Mouse (Mus musculus) intestine, embryonic 14.5 days (tissue): ENCODE measurements around the gene Gmnn. TPM values are rescaled to one million over a fixed set of nuclear protein-coding genes. Genes with fewer than 3 reads are reported as not detected.
A peak's percentile ranks its signal among the peaks of the same experiment; 100 is the strongest.

Experiments
- ATAC-seq: fragments of 200-750 bp; cut with Nextera tagmentation; replicated peaks from 2 replicates; pipeline ENCODE4 v1.8.0; 2017; ENCODE audit warnings: low read depth, moderate number of reproducible peaks, moderate TSS enrichment, moderate library complexity; ENCODE audit not compliant: low FRiP score, low TSS enrichment
- DNase-seq: peaks from one replicate; pipeline ENCODE4 v3.0.0-alpha.2; 2018; ENCODE audit warnings: low spot score
- H3K27ac ChIP-seq: fragments of 300-500 bp; sonication (generic); 2 replicates; pipeline ENCODE4 v1.5.1; 2014; ENCODE audit warnings: low read depth, mild to moderate bottlenecking, control low read depth
- H3K27me3 ChIP-seq: fragments of 300-500 bp; sonication (generic); replicated peaks from 2 replicates; pipeline ENCODE4 v1.6.1; 2014; ENCODE audit warnings: low read length, control low read depth; ENCODE audit not compliant: control insufficient read depth, insufficient read depth
- H3K36me3 ChIP-seq: fragments of 300-500 bp; sonication (generic); 2 replicates; pipeline ENCODE4 v1.6.1; 2014; ENCODE audit warnings: low read length, control low read depth; ENCODE audit not compliant: control insufficient read depth, insufficient read depth
- H3K4me1 ChIP-seq: fragments of 300-500 bp; sonication (generic); replicated peaks from 2 replicates; pipeline ENCODE4 v1.6.1; 2014; ENCODE audit warnings: low read length, control low read depth, mixed read lengths; ENCODE audit not compliant: control insufficient read depth, insufficient read depth
- H3K4me2 ChIP-seq: fragments of 300-500 bp; sonication (generic); 2 replicates; pipeline ENCODE4 v1.6.1; 2014; ENCODE audit warnings: low read length
- H3K4me3 ChIP-seq: fragments of 300-500 bp; sonication (generic); 2 replicates; pipeline ENCODE4 v1.5.1; 2014; ENCODE audit warnings: low read depth, low read length, control low read depth, mixed read lengths
- H3K9ac ChIP-seq: fragments of 300-500 bp; sonication (generic); 2 replicates; pipeline ENCODE4 v1.6.1; 2014; ENCODE audit warnings: mild to moderate bottlenecking, low read length
- H3K9me3 ChIP-seq: fragments of 300-500 bp; sonication (generic); 2 replicates; pipeline ENCODE4 v1.6.1; 2016; ENCODE audit warnings: low read length, control low read depth; ENCODE audit not compliant: control insufficient read depth
- WGBS: fragments of 180-500 bp; shearing (Covaris S2); extraction: QIAGEN DNeasy Blood & Tissue Kit; methylation state at CpG from one replicate; pipeline ENCODE4 v1.1.7; 2014; 5-methylcytosine and 5-hydroxymethylcytosine counted together
- polyA plus RNA-seq: library from polyadenylated mRNA; unstranded; fragments of >200 nt; fragmentation: Nextera tagmentation; extraction: Ambion mirVana; gene quantifications from 2 replicates; pipeline ENCODE4 v1.2.1, GENCODE M21; 2014

The Gmnn gene
- polyA plus RNA-seq, 1 experiment from 2014 or later: 121 TPM

DNA sequence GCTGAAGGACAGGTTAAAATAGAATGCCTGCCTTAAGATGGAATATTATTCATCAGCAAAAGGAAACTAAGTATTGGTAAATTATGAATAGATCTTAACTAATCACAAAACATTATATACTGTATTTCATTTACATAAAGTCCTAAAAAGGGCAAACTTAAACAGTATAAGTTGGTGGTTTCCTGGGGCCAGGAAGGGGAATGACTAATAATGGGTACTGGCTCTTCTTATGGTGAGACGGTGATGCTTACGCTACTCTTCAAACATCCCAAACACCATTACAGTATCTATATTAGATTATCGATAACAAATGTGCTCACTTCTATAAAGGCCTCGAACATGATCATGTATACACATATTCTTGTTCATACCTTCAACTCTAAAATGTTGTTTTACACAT lies 37.0 kb upstream of the Gmnn start:
- Histone ChIP-seq H3K9ac (no peak overlapping the region), H3K27me3 (no peaks in the 10 kb centered on the region), H3K4me3 (no peak overlapping the region), H3K27ac (no peak overlapping the region), H3K4me1 (peaks cover 14% of the 10 kb centered on the region; the same call in 1 of the 2 replicates), H3K36me3 (no peaks in the 10 kb centered on the region), H3K9me3 (no peaks in the 10 kb centered on the region), H3K4me2 (no peak overlapping the region)
- DNase-seq (no peak), ATAC-seq (no peak)
- WGBS: 96% methylated on average over 4 of the region's 4 CpGs

DNA sequence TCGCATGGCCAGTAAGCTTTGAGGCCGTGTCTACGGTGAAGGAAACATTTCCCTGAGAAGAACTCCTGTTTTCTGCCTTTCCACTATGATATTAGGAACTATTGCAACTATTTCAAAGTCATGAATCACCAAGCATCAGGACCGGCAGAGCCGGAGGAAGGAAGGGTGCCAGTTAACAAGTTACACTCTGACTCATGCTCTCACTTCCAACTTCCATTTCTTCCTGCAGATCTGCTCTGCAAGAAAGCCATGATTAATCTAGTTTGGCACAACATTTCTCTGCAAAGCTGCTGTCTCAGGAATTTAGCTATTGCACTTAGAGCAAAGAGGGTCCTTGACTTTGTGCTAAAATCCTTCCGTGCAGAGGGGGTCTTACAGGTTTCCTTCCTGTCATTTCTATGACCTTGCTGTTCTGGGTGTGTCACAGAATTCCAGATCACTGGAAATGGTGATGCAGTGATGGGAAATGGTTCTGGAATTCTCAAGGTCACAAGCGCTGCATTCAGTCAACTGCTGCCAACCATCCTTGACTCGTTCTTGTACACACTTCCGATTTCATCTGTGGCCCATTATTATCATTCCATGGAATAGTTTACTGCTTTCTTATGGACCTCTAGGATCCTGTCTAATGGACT lies 30.8 kb upstream of the Gmnn start:
- Histone ChIP-seq H3K9me3 (no peaks in the 10 kb centered on the region), H3K36me3 (no peaks in the 10 kb centered on the region), H3K27ac (no peak overlapping the region), H3K4me1 (no peaks in the 10 kb centered on the region), H3K4me3 (no peak overlapping the region), H3K27me3 (no peaks in the 10 kb centered on the region), H3K4me2 (no peak overlapping the region), H3K9ac (no peak overlapping the region)
- ATAC-seq (no peak), DNase-seq (peak; percentile 47)
- 81% methylated on average over 9 of the region's 9 CpGs for WGBS

DNA sequence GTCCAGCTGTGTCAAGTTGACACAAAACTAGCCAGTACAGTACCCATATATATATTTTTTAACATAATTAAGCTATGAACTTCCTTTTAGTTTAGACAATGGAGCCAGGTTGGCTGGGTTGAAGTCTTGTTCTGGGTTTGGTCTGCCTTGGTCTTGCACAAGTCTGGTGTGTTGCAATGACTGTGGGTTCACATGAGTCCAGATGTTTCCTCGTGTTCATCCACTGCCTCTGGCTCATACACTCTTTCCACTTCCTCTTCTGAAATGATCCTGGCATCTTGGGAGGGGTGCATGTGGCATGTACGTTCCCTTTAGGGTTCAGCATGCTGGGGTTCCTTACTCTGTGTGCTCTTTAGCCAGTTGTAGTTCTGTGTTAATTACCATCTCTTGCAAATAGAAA lies 29.6 kb upstream of the Gmnn start:
- Histone ChIP-seq H3K4me2 (no peak overlapping the region), H3K4me1 (no peaks in the 10 kb centered on the region), H3K27me3 (no peaks in the 10 kb centered on the region), H3K36me3 (no peaks in the 10 kb centered on the region), H3K9ac (no peak overlapping the region), H3K4me3 (no peak overlapping the region), H3K27ac (no peak overlapping the region), H3K9me3 (no peaks in the 10 kb centered on the region)
- DNase-seq (peak; percentile 33), ATAC-seq (no peak)
- 72% methylated on average over 2 of the region's 2 CpGs for WGBS

DNA sequence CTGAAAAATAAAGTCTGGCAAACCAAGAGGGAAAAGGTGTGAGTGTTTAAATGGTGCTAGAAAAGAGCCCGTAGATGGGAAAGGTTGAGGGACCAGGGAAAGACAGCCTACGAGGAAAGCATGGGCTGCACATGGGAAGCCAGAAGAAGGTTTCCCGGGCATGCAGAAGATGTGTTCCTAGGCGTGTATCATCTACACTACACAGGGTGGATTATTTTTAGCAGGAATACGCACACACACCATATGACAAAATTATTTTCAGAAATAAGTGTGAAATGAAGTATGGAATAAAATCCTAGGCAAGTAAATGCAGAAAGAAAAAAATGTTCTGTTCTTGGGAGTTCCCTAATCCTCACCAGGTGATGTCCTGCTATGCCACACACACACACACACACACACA lies 25.8 kb upstream of the Gmnn start:
- H3K36me3 ChIP-seq: no peaks in the 10 kb centered on the region
- 85% methylated on average over 5 of the region's 5 CpGs for WGBS
- no peaks in the 10 kb centered on the region for H3K4me1 ChIP-seq
- H3K27me3 ChIP-seq: no peaks in the 10 kb centered on the region
- H3K4me3 ChIP-seq: no peak overlapping the region
- H3K27ac ChIP-seq: no peak overlapping the region
- H3K9me3 ChIP-seq: no peaks in the 10 kb centered on the region
- no peak overlapping the region for H3K4me2 ChIP-seq
- no peak for ATAC-seq
- no peak overlapping the region for H3K9ac ChIP-seq
- no peak for DNase-seq

DNA sequence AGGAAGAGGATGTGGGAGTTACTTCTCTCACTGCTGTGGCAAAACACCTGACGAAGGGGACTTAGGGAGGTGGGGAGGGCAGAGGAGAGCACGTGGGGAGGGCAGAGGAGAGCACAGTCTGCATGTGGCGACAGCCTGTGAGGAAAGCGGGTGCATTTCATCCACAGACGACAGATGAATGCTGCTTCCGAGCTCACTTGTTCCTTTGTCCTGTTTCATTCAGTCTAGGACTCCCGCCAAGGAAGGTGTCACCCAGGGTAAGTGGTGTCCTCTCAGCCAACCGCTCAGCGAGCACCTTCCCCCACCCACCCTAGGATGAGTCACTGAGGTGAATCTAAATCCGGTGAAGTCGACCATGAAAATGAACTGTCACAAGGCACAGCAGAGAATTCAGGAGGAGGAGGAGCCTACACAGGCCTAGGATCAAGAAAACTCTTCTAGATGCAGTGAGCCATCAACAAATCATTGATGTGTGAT lies 24.3 kb upstream of the Gmnn start:
- no peaks in the 10 kb centered on the region for H3K9me3 ChIP-seq
- H3K4me2 ChIP-seq: no peak overlapping the region
- no peak overlapping the region for H3K4me3 ChIP-seq
- WGBS: 60% methylated on average over 11 of the region's 11 CpGs
- no peaks in the 10 kb centered on the region for H3K27me3 ChIP-seq
- no peak for ATAC-seq
- H3K36me3 ChIP-seq: no peaks in the 10 kb centered on the region
- no peak for DNase-seq
- no peak overlapping the region for H3K27ac ChIP-seq
- H3K4me1 ChIP-seq: no peaks in the 10 kb centered on the region
- H3K9ac ChIP-seq: no peak overlapping the region

DNA sequence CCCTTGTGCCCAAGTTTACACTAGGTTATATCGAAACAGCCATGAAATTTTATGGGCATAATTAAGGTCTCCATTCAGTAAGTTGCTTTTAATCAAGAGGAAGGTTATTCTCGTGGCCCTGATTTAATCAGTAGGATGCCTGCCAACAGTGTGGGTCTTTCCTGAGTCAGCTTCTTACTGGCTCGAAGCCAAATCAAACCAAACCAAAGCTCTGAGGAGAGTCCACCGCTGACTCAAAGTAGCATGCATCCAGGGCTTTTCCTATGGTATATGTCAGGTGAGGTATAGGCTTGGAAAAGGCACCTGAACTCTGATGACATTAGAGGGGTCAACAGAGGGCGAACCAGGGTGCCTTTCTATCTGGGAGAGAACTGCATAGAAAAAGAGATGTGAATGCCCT lies 20.2 kb upstream of the Gmnn start:
- no peak for ATAC-seq
- DNase-seq: no peak
- Histone ChIP-seq H3K4me2 (no peak overlapping the region), H3K36me3 (no peaks in the 10 kb centered on the region), H3K9ac (no peak overlapping the region), H3K9me3 (no peaks in the 10 kb centered on the region), H3K27me3 (no peaks in the 10 kb centered on the region), H3K4me3 (no peak overlapping the region), H3K27ac (no peak overlapping the region), H3K4me1 (no peaks in the 10 kb centered on the region)
- 71% methylated on average over 5 of the region's 5 CpGs for WGBS

DNA sequence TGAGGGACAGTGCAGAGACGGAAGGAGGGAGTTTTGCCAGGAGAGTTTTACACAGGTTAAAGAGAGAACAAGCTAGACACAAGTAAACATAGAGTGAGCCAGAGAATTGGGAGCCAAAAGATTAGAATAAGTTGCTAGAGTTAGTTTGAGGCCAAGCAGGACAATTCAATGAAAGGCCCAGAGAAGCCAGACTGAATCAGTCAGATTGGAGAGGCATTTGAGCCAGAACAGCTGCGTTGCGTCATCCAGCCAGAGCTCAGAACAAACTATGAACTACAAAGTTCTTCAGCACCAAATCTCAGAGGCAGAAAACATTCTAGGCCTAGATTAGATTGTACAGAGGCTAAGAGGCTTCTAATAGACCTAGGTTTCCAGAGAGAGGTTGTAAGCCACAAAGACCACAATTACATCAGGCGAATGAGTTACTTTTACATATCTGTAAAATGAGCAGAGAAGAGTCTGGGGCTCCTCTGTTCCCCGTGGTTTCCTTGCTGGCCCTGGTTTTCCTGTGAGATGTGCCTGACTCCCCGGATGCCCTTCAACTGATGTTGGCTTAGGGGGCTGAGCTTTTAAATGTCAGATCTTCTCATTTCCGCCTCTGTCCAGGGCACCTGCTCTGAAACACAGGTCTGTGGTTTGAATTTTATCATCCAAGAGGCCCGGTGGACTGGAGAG lies 17.1 kb upstream of the Gmnn start:
- no peak overlapping the region for H3K27ac ChIP-seq
- ATAC-seq: no peak
- no peaks in the 10 kb centered on the region for H3K36me3 ChIP-seq
- H3K4me3 ChIP-seq: no peak overlapping the region
- 80% methylated on average over 8 of the region's 8 CpGs for WGBS
- no peak overlapping the region for H3K4me2 ChIP-seq
- H3K27me3 ChIP-seq: no peaks in the 10 kb centered on the region
- no peaks in the 10 kb centered on the region for H3K4me1 ChIP-seq
- DNase-seq: no peak
- no peaks in the 10 kb centered on the region for H3K9me3 ChIP-seq
- H3K9ac ChIP-seq: no peak overlapping the region

DNA sequence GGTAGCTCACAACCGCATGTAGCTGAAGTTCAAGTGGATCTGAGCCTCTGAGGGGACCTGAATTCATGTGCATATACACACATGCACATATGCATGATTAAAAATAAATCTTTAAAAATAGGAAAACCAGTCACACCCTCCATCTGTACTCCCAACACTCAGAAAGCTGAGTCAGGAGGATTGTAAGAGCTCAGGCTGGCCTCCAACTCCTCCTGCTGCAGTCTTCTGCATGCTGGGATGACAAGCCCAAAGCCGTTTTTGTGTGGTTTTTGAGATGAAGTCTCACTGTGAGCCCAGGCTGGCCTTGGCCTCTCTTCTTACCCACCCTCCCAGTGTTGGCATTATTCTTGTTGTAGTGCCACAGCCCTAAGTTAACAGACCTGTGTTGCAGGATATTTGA lies 16.3 kb upstream of the Gmnn start:
- ATAC-seq: no peak
- Histone ChIP-seq H3K27me3 (no peaks in the 10 kb centered on the region), H3K4me1 (no peaks in the 10 kb centered on the region), H3K9ac (no peak overlapping the region), H3K9me3 (no peaks in the 10 kb centered on the region), H3K27ac (no peak overlapping the region), H3K4me2 (no peak overlapping the region), H3K36me3 (no peaks in the 10 kb centered on the region), H3K4me3 (no peak overlapping the region)
- WGBS: 77% methylated on average over 2 of the region's 2 CpGs
- DNase-seq: no peak
